Mouse (Mus musculus) NIH3T3 (cell line): ENCODE results near the gene Parp11.
"Not testable (repeated sequence)": the region's sequence is repeated elsewhere in the genome, so short reads cannot be mapped to it uniquely, and the experiment has no call there.

Experiments used
- DNase-seq: peaks from one replicate; pipeline ENCODE4 v3.0.0-alpha.2; 2012; ENCODE audit warnings: low read depth

Parp11 gene

GRCm38 (mm10) chr6:127495251-127495650 is 48.6 kb downstream of the Parp11 start:
- no peak for DNase-seq

- peak; percentile 14 for DNase-seq
These were observed 49.2 kb downstream of the Parp11 start for GRCm38 (mm10) chr6:127495876-127496275.

- DNase-seq, result no peak
These were observed 50.4 kb downstream of the Parp11 start for GRCm38 (mm10) chr6:127496841-127497656.

- no peak for DNase-seq
These were observed 53.5 kb downstream of the Parp11 start for GRCm38 (mm10) chr6:127500119-127500518.

GRCm38 (mm10) chr6:127500806-127501205 is 54.2 kb downstream of the Parp11 start:
- no peak for DNase-seq

GRCm38 (mm10) chr6:127502530-127502929 is 55.9 kb downstream of the Parp11 start:
- peak; percentile 86 for DNase-seq

- not testable (repeated sequence) for DNase-seq
These were observed 67.1 kb downstream of the Parp11 start for GRCm38 (mm10) chr6:127513776-127514175.

GRCm38 (mm10) chr6:127521176-127521575 is 74.5 kb downstream of the Parp11 start:
- DNase-seq, result no peak

GRCm38 (mm10) chr6:127522326-127522725 is 75.7 kb downstream of the Parp11 start:
- no peak for DNase-seq

GRCm38 (mm10) chr6:127524442-127524841 is 77.8 kb downstream of the Parp11 start:
- peak; percentile 87 for DNase-seq

- DNase-seq, result no peak
These were observed 82.0 kb downstream of the Parp11 start for GRCm38 (mm10) chr6:127528625-127529024.

- DNase-seq, result peak; percentile 73
These were observed 82.8 kb downstream of the Parp11 start for GRCm38 (mm10) chr6:127529451-127529850.

- DNase-seq, result no peak
These were observed 83.6 kb downstream of the Parp11 start for GRCm38 (mm10) chr6:127530206-127530605.

- no peak for DNase-seq
These were observed 85.0 kb downstream of the Parp11 start for GRCm38 (mm10) chr6:127531412-127532205.

- no peak for DNase-seq
These were observed 85.7 kb downstream of the Parp11 start for GRCm38 (mm10) chr6:127532304-127532703.

GRCm38 (mm10) chr6:127533766-127534165 is 87.1 kb downstream of the Parp11 start:
- DNase-seq, result no peak

GRCm38 (mm10) chr6:127537035-127537434 is 90.4 kb downstream of the Parp11 start:
- no peak for DNase-seq

GRCm38 (mm10) chr6:127538118-127538517 is 91.5 kb downstream of the Parp11 start:
- no peak for DNase-seq

GRCm38 (mm10) chr6:127539226-127539625 is 92.6 kb downstream of the Parp11 start:
- DNase-seq, result no peak

- no peak for DNase-seq
These were observed 93.0 kb downstream of the Parp11 start for GRCm38 (mm10) chr6:127539659-127540058.

GRCm38 (mm10) chr6:127540517-127540916 is 93.9 kb downstream of the Parp11 start:
- DNase-seq, result peak; percentile 57

- peak; percentile 89 for DNase-seq
These were observed 95.2 kb downstream of the Parp11 start for GRCm38 (mm10) chr6:127541617-127542374.
